Mouse (Mus musculus) ES-E14 (cell line): ENCODE results near the gene Shc3.

Source experiments
- CHD2 ChIP-seq: IDR thresholded peaks from 2 replicates; pipeline ENCODE4 v1.6.1; 2014; ENCODE audit warnings: mild to moderate bottlenecking, low read depth, low read length, inconsistent platforms
- HCFC1 ChIP-seq: IDR thresholded peaks from 2 replicates; pipeline ENCODE4 v1.6.1; 2012; ENCODE audit warnings: low read length, inconsistent platforms, borderline replicate concordance; ENCODE audit not compliant: insufficient read depth
- MAFK ChIP-seq: IDR thresholded peaks from 2 replicates; pipeline ENCODE4 v1.6.1; 2014; ENCODE audit warnings: mild to moderate bottlenecking, low read depth, low read length, inconsistent platforms; ENCODE audit not compliant: insufficient read depth

- no peak for TF ChIP-seq HCFC1
- no peak for TF ChIP-seq MAFK
- no peak for TF ChIP-seq CHD2
Measured at GRCm38 (mm10) chr13:51594656-51595311, 25.6 kb upstream of the Shc3 start.
